Mouse (Mus musculus) gastrocnemius, postnatal 25 days (tissue): ENCODE results near the gene Hist1h3a. TPM values are rescaled to one million over a fixed set of nuclear protein-coding genes. Genes with fewer than 3 reads are reported as not detected.
"Not testable (repeated sequence)": the region's sequence is repeated elsewhere in the genome, so short reads cannot be mapped to it uniquely, and the experiment has no call there.

Experiments used
- DNase-seq: peaks from one replicate; pipeline ENCODE4 v3.0.0; 2022
- long read RNA-seq, 2 experiments: library from polyadenylated mRNA; stranded (forward); transcript quantifications; one replicate each; pipeline ENCODE4 v2.0.0; 2021
- total RNA-seq, 2 experiments: library from RNA; stranded (reverse); gene quantifications; 1 replicate in 1 of 2; 2 replicates in 1 of 2; pipeline ENCODE4 v1.2.3; 2021

Hist1h3a gene
- 10 to 100 TPM; 10.2 to 14.0 TPM for total RNA-seq
- long read RNA-seq, experiment 1 = 0 reads
- long read RNA-seq, experiment 2 = 0 reads

- DNase-seq = peak; percentile 57
Measured at GRCm38 (mm10) chr13:23761871-23762821, at the start of gene Hist1h3a. TSS of gene Hist1h3a (minus strand) at chr13:23762386.

- DNase-seq = no peak
Measured at GRCm38 (mm10) chr13:23806422-23807052, 44.4 kb upstream of the Hist1h3a start, which contains the start of gene Slc17a2. TSS of gene Slc17a2 (plus strand) at chr13:23806993.

- DNase-seq = no peak
Measured at GRCm38 (mm10) chr13:23804532-23804931, 42.3 kb upstream of the Hist1h3a start.

- DNase-seq = no peak
Measured at GRCm38 (mm10) chr13:23799405-23799804, 37.2 kb upstream of the Hist1h3a start.

GRCm38 (mm10) chr13:23792520-23792919 is 30.3 kb upstream of the Hist1h3a start:
- no peak for DNase-seq

- DNase-seq = no peak
Measured at GRCm38 (mm10) chr13:23779025-23779424, 16.8 kb upstream of the Hist1h3a start.

- DNase-seq = no peak
Measured at GRCm38 (mm10) chr13:23778339-23778738, 16.2 kb upstream of the Hist1h3a start.

GRCm38 (mm10) chr13:23772561-23773313 is 10.6 kb upstream of the Hist1h3a start:
- no peak for DNase-seq

GRCm38 (mm10) chr13:23769613-23770012 is 7.4 kb upstream of the Hist1h3a start, which contains the start of gene Trim38:
TSS of gene Trim38 (plus strand) at chr13:23769913.
- DNase-seq = not testable (repeated sequence)

- DNase-seq = no peak
Measured at GRCm38 (mm10) chr13:23768834-23769397, 6.7 kb upstream of the Hist1h3a start.

- no peak for DNase-seq
Measured at GRCm38 (mm10) chr13:23766772-23767171, 4.6 kb upstream of the Hist1h3a start.

GRCm38 (mm10) chr13:23765172-23765513 is 3.0 kb upstream of the Hist1h3a start:
- no peak for DNase-seq

GRCm38 (mm10) chr13:23764324-23765171 is 2.4 kb upstream of the Hist1h3a start:
- DNase-seq = no peak

GRCm38 (mm10) chr13:23763586-23764323 is 1.6 kb upstream of the Hist1h3a start, which contains the start of gene Hist1h1a:
TSS of gene Hist1h1a (plus strand) at chr13:23763666.
- DNase-seq = peak; percentile 75

GRCm38 (mm10) chr13:23763242-23763585 is 1.0 kb upstream of the Hist1h3a start:
- no peak for DNase-seq

- peak; percentile 95 for DNase-seq
Measured at GRCm38 (mm10) chr13:23760972-23761864, 968 bp downstream of the Hist1h3a start, which contains the start of gene Hist1h4a. TSS of gene Hist1h4a (minus strand) at chr13:23761230.

GRCm38 (mm10) chr13:23760240-23760971 is 1.8 kb downstream of the Hist1h3a start:
- DNase-seq = no peak

GRCm38 (mm10) chr13:23759916-23760239 is 2.3 kb downstream of the Hist1h3a start:
- no peak for DNase-seq
